Mouse (Mus musculus): ENCODE results near the gene Iah1. TPM values are rescaled to one million over a fixed set of nuclear protein-coding genes. Genes with fewer than 3 reads are reported as not detected.

The Iah1 gene
- polyA plus RNA-seq, 2 experiments = 45.6 to 52.9 TPM

GRCm38 (mm10) chr12:21346972-21347371 lies 30.8 kb downstream of the Iah1 start:
- Histone ChIP-seq H3K36me3 (ENCODE audit: control insufficient read depth, insufficient read depth, low read length) (peaks cover 44% of the 10 kb centered on the region), H3K27me3 (ENCODE audit: control insufficient read depth, insufficient read depth, low read length) (no peaks in the 10 kb centered on the region), H3K9ac (ENCODE audit: low read depth, low read length, severe bottlenecking) (no peak overlapping the region), H3K4me3 (replicated peaks; ENCODE audit: low read length) (no peak overlapping the region), H3K4me1 (ENCODE audit: control insufficient read depth, insufficient read depth, low read length) (no peaks in the 10 kb centered on the region), H3K27ac (replicated peaks; ENCODE audit: low read depth, low read length) (no peak overlapping the region), H3K4me2 (replicated peaks; ENCODE audit: low read depth, low read length, severe bottlenecking) (no peak overlapping the region), H3K9me3 (ENCODE audit: control insufficient read depth, low read length) (no peaks in the 10 kb centered on the region)
- TF ChIP-seq POLR2A (IDR thresholded peaks at IDR 0.05; ENCODE audit: borderline replicate concordance, extremely low read depth, insufficient read depth, insufficient read length) = no peak
- 92% methylated on average over 7 of the region's 7 CpGs for WGBS
- ATAC-seq (ENCODE audit: low FRiP score, low read depth) (no peak), DNase-seq (ENCODE audit: low spot score) (no peak)

- H3K9ac ChIP-seq (ENCODE audit: low read depth, low read length, severe bottlenecking) = no peak overlapping the region
- no peak for TF ChIP-seq POLR2A (IDR thresholded peaks at IDR 0.05; ENCODE audit: borderline replicate concordance, extremely low read depth, insufficient read depth, insufficient read length)
- peaks cover 52% of the 10 kb centered on the region for H3K36me3 ChIP-seq (ENCODE audit: control insufficient read depth, insufficient read depth, low read length)
- no peaks in the 10 kb centered on the region for H3K4me1 ChIP-seq (ENCODE audit: control insufficient read depth, insufficient read depth, low read length)
- H3K4me3 ChIP-seq (replicated peaks; ENCODE audit: low read length) = no peak overlapping the region
- no peaks in the 10 kb centered on the region for H3K9me3 ChIP-seq (ENCODE audit: control insufficient read depth, low read length)
- DNase-seq (ENCODE audit: low spot score) (no peak), ATAC-seq (ENCODE audit: low FRiP score, low read depth) (no peak)
- H3K4me2 ChIP-seq (replicated peaks; ENCODE audit: low read depth, low read length, severe bottlenecking) = no peak overlapping the region
- H3K27ac ChIP-seq (replicated peaks; ENCODE audit: low read depth, low read length) = no peak overlapping the region
- WGBS = 87% methylated on average over 7 of the region's 7 CpGs
- no peaks in the 10 kb centered on the region for H3K27me3 ChIP-seq (ENCODE audit: control insufficient read depth, insufficient read depth, low read length)
These were observed 34.1 kb downstream of the Iah1 start for GRCm38 (mm10) chr12:21350113-21350876.

- Histone ChIP-seq H3K27ac (replicated peaks; ENCODE audit: low read depth, low read length) (no peak overlapping the region), H3K4me1 (ENCODE audit: control insufficient read depth, insufficient read depth, low read length) (no peaks in the 10 kb centered on the region), H3K4me2 (replicated peaks; ENCODE audit: low read depth, low read length, severe bottlenecking) (no peak overlapping the region), H3K9ac (ENCODE audit: low read depth, low read length, severe bottlenecking) (no peak overlapping the region), H3K36me3 (ENCODE audit: control insufficient read depth, insufficient read depth, low read length) (peaks cover 41% of the 10 kb centered on the region), H3K9me3 (ENCODE audit: control insufficient read depth, low read length) (no peaks in the 10 kb centered on the region), H3K27me3 (ENCODE audit: control insufficient read depth, insufficient read depth, low read length) (no peaks in the 10 kb centered on the region), H3K4me3 (replicated peaks; ENCODE audit: low read length) (no peak overlapping the region)
- WGBS = 95% methylated on average over 8 of the region's 8 CpGs
- ATAC-seq (ENCODE audit: low FRiP score, low read depth) (no peak), DNase-seq (ENCODE audit: low spot score) (no peak)
- TF ChIP-seq POLR2A (IDR thresholded peaks at IDR 0.05; ENCODE audit: borderline replicate concordance, extremely low read depth, insufficient read depth, insufficient read length) = no peak
These were observed 37.5 kb downstream of the Iah1 start for GRCm38 (mm10) chr12:21353681-21354080.

- H3K4me2 ChIP-seq (replicated peaks; ENCODE audit: low read depth, low read length, severe bottlenecking) = no peak overlapping the region
- no peak overlapping the region for H3K27ac ChIP-seq (replicated peaks; ENCODE audit: low read depth, low read length)
- no peak for TF ChIP-seq POLR2A (IDR thresholded peaks at IDR 0.05; ENCODE audit: borderline replicate concordance, extremely low read depth, insufficient read depth, insufficient read length)
- H3K9me3 ChIP-seq (ENCODE audit: control insufficient read depth, low read length) = no peaks in the 10 kb centered on the region
- H3K4me3 ChIP-seq (replicated peaks; ENCODE audit: low read length) = no peak overlapping the region
- no peak for ATAC-seq (ENCODE audit: low FRiP score, low read depth)
- no peaks in the 10 kb centered on the region for H3K27me3 ChIP-seq (ENCODE audit: control insufficient read depth, insufficient read depth, low read length)
- DNase-seq (ENCODE audit: low spot score) = no peak
- no peak overlapping the region for H3K9ac ChIP-seq (ENCODE audit: low read depth, low read length, severe bottlenecking)
- no peaks in the 10 kb centered on the region for H3K4me1 ChIP-seq (ENCODE audit: control insufficient read depth, insufficient read depth, low read length)
- peaks cover 4% of the 10 kb centered on the region for H3K36me3 ChIP-seq (ENCODE audit: control insufficient read depth, insufficient read depth, low read length)
- WGBS = 77% methylated on average over 2 of the region's 2 CpGs
These were observed 46.5 kb downstream of the Iah1 start for GRCm38 (mm10) chr12:21362686-21363085.

GRCm38 (mm10) chr12:21363195-21363594 lies 47.0 kb downstream of the Iah1 start:
- 83% methylated on average over 3 of the region's 3 CpGs for WGBS
- no peak for ATAC-seq (ENCODE audit: low FRiP score, low read depth)
- H3K9me3 ChIP-seq (ENCODE audit: control insufficient read depth, low read length) = no peaks in the 10 kb centered on the region
- H3K36me3 ChIP-seq (ENCODE audit: control insufficient read depth, insufficient read depth, low read length) = peaks cover 4% of the 10 kb centered on the region
- H3K4me3 ChIP-seq (replicated peaks; ENCODE audit: low read length) = no peak overlapping the region
- H3K4me1 ChIP-seq (ENCODE audit: control insufficient read depth, insufficient read depth, low read length) = no peaks in the 10 kb centered on the region
- no peaks in the 10 kb centered on the region for H3K27me3 ChIP-seq (ENCODE audit: control insufficient read depth, insufficient read depth, low read length)
- no peak overlapping the region for H3K4me2 ChIP-seq (replicated peaks; ENCODE audit: low read depth, low read length, severe bottlenecking)
- H3K27ac ChIP-seq (replicated peaks; ENCODE audit: low read depth, low read length) = no peak overlapping the region
- no peak for TF ChIP-seq POLR2A (IDR thresholded peaks at IDR 0.05; ENCODE audit: borderline replicate concordance, extremely low read depth, insufficient read depth, insufficient read length)
- H3K9ac ChIP-seq (ENCODE audit: low read depth, low read length, severe bottlenecking) = no peak overlapping the region
- DNase-seq (ENCODE audit: low spot score) = no peak
